Mouse (Mus musculus) midbrain, embryonic 10.5 days (tissue): ENCODE results near the gene Gucy1b2. TPM values are rescaled to one million over a fixed set of nuclear protein-coding genes. Genes with fewer than 3 reads are reported as not detected.
A peak's percentile ranks its signal among the peaks of the same experiment; 100 is the strongest.

Experiments used
- DNase-seq: peaks from one replicate; pipeline ENCODE4 v3.0.0-alpha.2; 2017; ENCODE audit warnings: low spot score
- H3K27ac ChIP-seq: fragments of 300-500 bp; sonication (generic); replicated peaks from 2 replicates; pipeline ENCODE4 v1.5.1; 2016; ENCODE audit warnings: mild to moderate bottlenecking
- H3K27me3 ChIP-seq: fragments of 300-500 bp; sonication (generic); 2 replicates; pipeline ENCODE4 v1.6.1; 2016; ENCODE audit warnings: low read depth, mild to moderate bottlenecking; ENCODE audit not compliant: poor library complexity, severe bottlenecking
- H3K36me3 ChIP-seq: fragments of 300-500 bp; sonication (generic); 2 replicates; pipeline ENCODE4 v1.6.1; 2016; ENCODE audit warnings: mild to moderate bottlenecking, moderate library complexity
- H3K4me1 ChIP-seq: fragments of 300-500 bp; sonication (generic); 2 replicates; pipeline ENCODE4 v1.6.1; 2016
- H3K4me3 ChIP-seq: fragments of 300-500 bp; sonication (generic); 2 replicates; pipeline ENCODE4 v1.5.1; 2016; ENCODE audit warnings: mild to moderate bottlenecking, moderate library complexity
- H3K9me3 ChIP-seq: fragments of 300-500 bp; sonication (generic); replicated peaks from 2 replicates; pipeline ENCODE4 v1.6.1; 2016; ENCODE audit warnings: mild to moderate bottlenecking
- WGBS: fragments of 180-500 bp; shearing (Covaris S2); methylation state at CpG from one replicate; pipeline ENCODE4 v1.1.7; 2016; 5-methylcytosine and 5-hydroxymethylcytosine counted together
- polyA plus RNA-seq: library from polyadenylated mRNA; unstranded; fragments of >200 nt; fragmentation: Nextera tagmentation; extraction: Ambion mirVana; gene quantifications from 2 replicates; pipeline ENCODE4 v1.2.1, GENCODE M21; 2016

Gene Gucy1b2
- 0.25 and 0.53 TPM in 2 replicates for polyA plus RNA-seq

GRCm38 (mm10) chr14:62456239-62456747, at the start of gene Gucy1b2:
Gene Gucy1b2, minus strand, starts transcription at chr14:62456289.
- H3K27ac ChIP-seq = 0 out of 2 replicates have a peak within 1 kb of the TSS, but pooled peaks have one; percentile 0
- no peak for DNase-seq
- no peaks in the 10 kb centered on the region for H3K36me3 ChIP-seq
- H3K4me3 ChIP-seq = no peak within 1 kb of the TSS
- no peaks in the 10 kb centered on the region for H3K27me3 ChIP-seq
- H3K9me3 ChIP-seq = no peaks in the 10 kb centered on the region
- H3K4me1 ChIP-seq = peaks cover 2% of the 10 kb centered on the region; the same call in 1 of the 2 replicates
- WGBS = 80% methylated on average over 9 of the region's 9 CpGs

GRCm38 (mm10) chr14:62497391-62497790, 41.3 kb upstream of the Gucy1b2 start:
- WGBS = 86% methylated on average over 7 of the region's 7 CpGs

GRCm38 (mm10) chr14:62496501-62496900, 40.4 kb upstream of the Gucy1b2 start:
- 71% methylated on average over 1 of the region's 1 CpGs for WGBS
- no peak for DNase-seq
- no peaks in the 10 kb centered on the region for H3K9me3 ChIP-seq
- no peaks in the 10 kb centered on the region for H3K27me3 ChIP-seq
- H3K4me1 ChIP-seq = no peaks in the 10 kb centered on the region
- no peak overlapping the region for H3K27ac ChIP-seq
- no peaks in the 10 kb centered on the region for H3K36me3 ChIP-seq
- no peak overlapping the region for H3K4me3 ChIP-seq

More at GRCm38 (mm10) chr14:62497391-62497790, 41.3 kb upstream of the Gucy1b2 start:
- no peaks in the 10 kb centered on the region for H3K4me1 ChIP-seq
- H3K9me3 ChIP-seq = no peaks in the 10 kb centered on the region
- H3K4me3 ChIP-seq = no peak overlapping the region
- H3K27ac ChIP-seq = no peak overlapping the region
- H3K36me3 ChIP-seq = no peaks in the 10 kb centered on the region
- H3K27me3 ChIP-seq = no peaks in the 10 kb centered on the region
- DNase-seq = no peak

- Histone ChIP-seq H3K27me3 (no peaks in the 10 kb centered on the region), H3K4me1 (no peaks in the 10 kb centered on the region), H3K36me3 (no peaks in the 10 kb centered on the region), H3K9me3 (no peaks in the 10 kb centered on the region), H3K4me3 (no peak overlapping the region), H3K27ac (no peak overlapping the region)
- 87% methylated on average over 5 of the region's 5 CpGs for WGBS
- no peak for DNase-seq
These were observed 37.4 kb upstream of the Gucy1b2 start for GRCm38 (mm10) chr14:62493456-62493855.

- peak; percentile 78 for DNase-seq
- Histone ChIP-seq H3K4me1 (no peaks in the 10 kb centered on the region), H3K9me3 (no peaks in the 10 kb centered on the region), H3K4me3 (no peak overlapping the region), H3K36me3 (no peaks in the 10 kb centered on the region), H3K27me3 (no peaks in the 10 kb centered on the region), H3K27ac (no peak overlapping the region)
- 41% methylated on average over 16 of the region's 16 CpGs for WGBS
These were observed 36.2 kb upstream of the Gucy1b2 start for GRCm38 (mm10) chr14:62492196-62492850.

- WGBS = 90% methylated on average over 7 of the region's 7 CpGs
- H3K4me1 ChIP-seq = no peaks in the 10 kb centered on the region
- no peaks in the 10 kb centered on the region for H3K36me3 ChIP-seq
- no peak overlapping the region for H3K27ac ChIP-seq
- H3K27me3 ChIP-seq = no peaks in the 10 kb centered on the region
- no peak for DNase-seq
- H3K4me3 ChIP-seq = no peak overlapping the region
- H3K9me3 ChIP-seq = no peaks in the 10 kb centered on the region
These were observed 32.2 kb upstream of the Gucy1b2 start for GRCm38 (mm10) chr14:62488270-62488669.

GRCm38 (mm10) chr14:62481381-62481780, 25.3 kb upstream of the Gucy1b2 start:
- Histone ChIP-seq H3K36me3 (no peaks in the 10 kb centered on the region), H3K4me1 (no peaks in the 10 kb centered on the region; the same call in 1 of the 2 replicates), H3K27me3 (no peaks in the 10 kb centered on the region), H3K4me3 (no peak overlapping the region), H3K27ac (no peak overlapping the region), H3K9me3 (no peaks in the 10 kb centered on the region)
- DNase-seq = no peak
- WGBS = 54% methylated on average over 8 of the region's 8 CpGs

- H3K36me3 ChIP-seq = no peaks in the 10 kb centered on the region
- no peak overlapping the region for H3K27ac ChIP-seq
- 59% methylated on average over 6 of the region's 6 CpGs for WGBS
- no peaks in the 10 kb centered on the region for H3K27me3 ChIP-seq
- DNase-seq = no peak
- no peaks in the 10 kb centered on the region; the same call in 1 of the 2 replicates for H3K4me1 ChIP-seq
- H3K4me3 ChIP-seq = no peak overlapping the region
- no peaks in the 10 kb centered on the region for H3K9me3 ChIP-seq
These were observed 23.3 kb upstream of the Gucy1b2 start for GRCm38 (mm10) chr14:62479395-62479794.

GRCm38 (mm10) chr14:62474481-62474880, 18.4 kb upstream of the Gucy1b2 start:
- Histone ChIP-seq H3K27me3 (no peaks in the 10 kb centered on the region), H3K4me3 (no peak overlapping the region), H3K9me3 (no peaks in the 10 kb centered on the region), H3K36me3 (no peaks in the 10 kb centered on the region), H3K27ac (no peak overlapping the region), H3K4me1 (peaks cover 3% of the 10 kb centered on the region; the same call in 1 of the 2 replicates)
- no peak for DNase-seq
- 82% methylated on average over 1 of the region's 1 CpGs for WGBS

- Histone ChIP-seq H3K27me3 (no peaks in the 10 kb centered on the region), H3K4me3 (no peak overlapping the region), H3K4me1 (peaks cover 6% of the 10 kb centered on the region; the same call in 1 of the 2 replicates), H3K27ac (no peak overlapping the region), H3K36me3 (no peaks in the 10 kb centered on the region), H3K9me3 (no peaks in the 10 kb centered on the region)
- DNase-seq = no peak
- WGBS = 76% methylated on average over 2 of the region's 2 CpGs
These were observed 16.0 kb upstream of the Gucy1b2 start for GRCm38 (mm10) chr14:62472061-62472460.

- no peak overlapping the region for H3K27ac ChIP-seq
- peaks cover 13% of the 10 kb centered on the region for H3K27me3 ChIP-seq
- no peak for DNase-seq
- peaks cover 16% of the 10 kb centered on the region for H3K4me1 ChIP-seq
- H3K36me3 ChIP-seq = no peaks in the 10 kb centered on the region
- no peaks in the 10 kb centered on the region for H3K9me3 ChIP-seq
- no peak overlapping the region for H3K4me3 ChIP-seq
- WGBS = 86% methylated on average over 5 of the region's 5 CpGs
These were observed 12.7 kb upstream of the Gucy1b2 start for GRCm38 (mm10) chr14:62468753-62469125.

- DNase-seq = no peak
- WGBS = 80% methylated on average over 6 of the region's 6 CpGs
- Histone ChIP-seq H3K27me3 (peaks cover 18% of the 10 kb centered on the region), H3K36me3 (no peaks in the 10 kb centered on the region), H3K27ac (no peak overlapping the region), H3K4me3 (no peak overlapping the region), H3K9me3 (no peaks in the 10 kb centered on the region), H3K4me1 (peaks cover 16% of the 10 kb centered on the region)
These were observed 12.1 kb upstream of the Gucy1b2 start for GRCm38 (mm10) chr14:62468119-62468752.

GRCm38 (mm10) chr14:62464966-62465365, 8.9 kb upstream of the Gucy1b2 start:
- DNase-seq = peak; percentile 25
- peak overlapping the region; percentile 57; the same call in 1 of the 2 replicates for H3K27ac ChIP-seq
- peaks cover 19% of the 10 kb centered on the region for H3K27me3 ChIP-seq
- H3K9me3 ChIP-seq = no peaks in the 10 kb centered on the region
- peak overlapping the region; percentile 31 for H3K4me3 ChIP-seq
- no peaks in the 10 kb centered on the region for H3K36me3 ChIP-seq
- 17% methylated on average over 9 of the region's 9 CpGs for WGBS
- H3K4me1 ChIP-seq = peaks cover 16% of the 10 kb centered on the region
